24 mouse cellular contexts compared by ENCODE assay signal in genomic region chr19:53696655-53697054, GRCm38 (mm10). TPM values are rescaled to one million over a fixed set of nuclear protein-coding genes. Genes with fewer than 3 reads are reported as not detected.
DNase-seq lines count a peak whose midpoint lies in the region; ATAC-seq and TF ChIP-seq lines count a peak whose summit lies in the region.
"Had no signal": no experiment of that assay in that cellular context is flagged by ENCODE, and none has a peak within 500 bp of the region (broad histone marks: within the 10 kb centered on the region; RNA-seq: fewer than 3 reads in every experiment).

No protein-coding gene starts in this region.

- H3K4me3 ChIP-seq in heart, embryonic 13.5 days = no peak overlapping the region
- no peak overlapping the region for H3K4me3 ChIP-seq in stomach, embryonic 15.5 days (replicated peaks)
- no peak overlapping the region for H3K4me3 ChIP-seq in stomach, postnatal 0 days (ENCODE audit: low read depth, low read length)
- H3K4me3 ChIP-seq: forebrain, embryonic 10.5 days; forebrain, embryonic 15.5 days; liver, embryonic 15.5 days; midbrain, embryonic 10.5 days; midbrain, embryonic 15.5 days; neural tube, embryonic 15.5 days had no signal

- no peaks in the 10 kb centered on the region for H3K36me3 ChIP-seq in heart, embryonic 13.5 days
- H3K36me3 ChIP-seq in stomach, embryonic 15.5 days = no peaks in the 10 kb centered on the region
- no peaks in the 10 kb centered on the region for H3K36me3 ChIP-seq in stomach, postnatal 0 days (ENCODE audit: control insufficient read depth, insufficient read depth, low read length)
- H3K36me3 ChIP-seq: forebrain, embryonic 10.5 days; forebrain, embryonic 15.5 days; liver, embryonic 15.5 days; midbrain, embryonic 10.5 days; midbrain, embryonic 15.5 days; neural tube, embryonic 15.5 days had no signal

- TF ChIP-seq EP300 in stomach, postnatal 0 days (optimal IDR thresholded peaks at IDR 0.05) = no peak

- TF ChIP-seq CTCF in stomach, postnatal 0 days (IDR thresholded peaks at IDR 0.05; ENCODE audit: low read depth) = no peak

- H3K4me1 ChIP-seq in heart, embryonic 13.5 days = peaks cover 73% of the 10 kb centered on the region
- H3K4me1 ChIP-seq in stomach, embryonic 15.5 days = no peaks in the 10 kb centered on the region
- H3K4me1 ChIP-seq in stomach, postnatal 0 days (replicated peaks; ENCODE audit: control insufficient read depth, insufficient read depth) = no peaks in the 10 kb centered on the region
- H3K4me1 ChIP-seq: liver, embryonic 15.5 days had no signal

- DNase-seq in heart, adult 11 months = peak; percentile 4
- DNase-seq in heart, adult 8-10 months (ENCODE audit: low spot score) = no peak
- DNase-seq in heart, adult 9 months (ENCODE audit: low spot score in 2 of 2) = no peak
- DNase-seq in stomach, postnatal 0 days (ENCODE audit: low spot score) = no peak
- no peak for DNase-seq in frontal cortex, postnatal 25 days (ENCODE audit: low spot score in 2 of 2)
- DNase-seq: adrenal gland, postnatal 14 days; kidney, adult 11 months; layer of hippocampus, adult 9-11 months; lung, postnatal 14 days; retina, postnatal 1 day; right cerebral cortex, postnatal 14 days; thymus, postnatal 14 days had no signal

- peak overlapping the region; percentile 91 for H3K27ac ChIP-seq in heart, embryonic 13.5 days (replicated peaks)
- H3K27ac ChIP-seq in stomach, embryonic 15.5 days = peak overlapping the region; percentile 13; the same call in 1 of the 2 replicates
- no peak overlapping the region for H3K27ac ChIP-seq in stomach, postnatal 0 days (replicated peaks)
- H3K27ac ChIP-seq: forebrain, embryonic 15.5 days; hindbrain, embryonic 14.5 days; liver, embryonic 15.5 days; midbrain, embryonic 15.5 days; neural tube, embryonic 15.5 days had no signal

- H3K9me3 ChIP-seq in heart, embryonic 13.5 days = no peaks in the 10 kb centered on the region
- H3K9me3 ChIP-seq in stomach, embryonic 15.5 days = no peaks in the 10 kb centered on the region
- H3K9me3 ChIP-seq in stomach, postnatal 0 days (ENCODE audit: control insufficient read depth, low read length) = no peaks in the 10 kb centered on the region
- H3K9me3 ChIP-seq: forebrain, embryonic 10.5 days; forebrain, embryonic 15.5 days; liver, embryonic 15.5 days; midbrain, embryonic 10.5 days; midbrain, embryonic 15.5 days; neural tube, embryonic 15.5 days had no signal

- no peaks in the 10 kb centered on the region for H3K27me3 ChIP-seq in heart, embryonic 13.5 days (replicated peaks)
- H3K27me3 ChIP-seq in stomach, embryonic 15.5 days (replicated peaks) = no peaks in the 10 kb centered on the region
- no peaks in the 10 kb centered on the region for H3K27me3 ChIP-seq in stomach, postnatal 0 days (ENCODE audit: control insufficient read depth, insufficient read depth, low read length)
- H3K27me3 ChIP-seq: forebrain, embryonic 15.5 days; liver, embryonic 15.5 days; midbrain, embryonic 15.5 days had no signal

- WGBS in heart, embryonic 13.5 days = 77% methylated on average over 3 of the region's 3 CpGs
- 73% methylated on average over 3 of the region's 3 CpGs for WGBS in stomach, embryonic 15.5 days
- 65% methylated on average over 3 of the region's 3 CpGs for WGBS in stomach, postnatal 0 days

- peak overlapping the region; percentile 71 for H3K9ac ChIP-seq in heart, embryonic 13.5 days
- no peak overlapping the region for H3K9ac ChIP-seq in stomach, embryonic 15.5 days
- H3K9ac ChIP-seq in stomach, postnatal 0 days (ENCODE audit: low read length) = no peak overlapping the region
- H3K9ac ChIP-seq: forebrain, embryonic 15.5 days; hindbrain, embryonic 14.5 days; liver, embryonic 15.5 days; lung, embryonic 14.5 days; midbrain, embryonic 15.5 days; neural tube, embryonic 15.5 days had no signal

- no peak for ATAC-seq in heart, embryonic 13.5 days (ENCODE audit: extremely low read depth, insufficient number of reproducible peaks, low FRiP score, low TSS enrichment)
- no peak for ATAC-seq in stomach, embryonic 15.5 days (ENCODE audit: insufficient read depth, low FRiP score, low read depth)
- no peak for ATAC-seq in stomach, postnatal 0 days (ENCODE audit: low FRiP score, low TSS enrichment)
- ATAC-seq: CD4-positive, CD25-positive, alpha-beta regulatory T cell, adult 4 months; forebrain, embryonic 15.5 days; inflammation-experienced regulatory T-cells, adult 6 months; midbrain, embryonic 15.5 days had no signal

- peak overlapping the region; percentile 65 for H3K4me2 ChIP-seq in heart, embryonic 13.5 days
- H3K4me2 ChIP-seq in stomach, embryonic 15.5 days = no peak overlapping the region
- no peak overlapping the region for H3K4me2 ChIP-seq in stomach, postnatal 0 days (replicated peaks; ENCODE audit: low read depth)
- H3K4me2 ChIP-seq: forebrain, embryonic 15.5 days; hindbrain, embryonic 14.5 days; liver, embryonic 15.5 days; lung, embryonic 14.5 days; midbrain, embryonic 15.5 days; neural tube, embryonic 15.5 days had no signal

RNA-seq across cellular contexts. Expression of gene Rbm20, which starts 19.5 kb away (rescaled TPM):
- 100 to 1,000 TPM; 232 to 257 (median 245) TPM for total RNA-seq in heart, adult 8-10 months (2022)
- 33.1 and 36.3 TPM in 2 replicates for polyA plus RNA-seq in heart, embryonic 13.5 days (2015; fragmentation: Nextera tagmentation; extraction: Ambion mirVana)
- 0.59 and 0.96 TPM in 2 replicates for polyA plus RNA-seq in stomach, embryonic 15.5 days (2015; fragmentation: Nextera tagmentation; extraction: Ambion mirVana)
- polyA plus RNA-seq in stomach, postnatal 0 days (2015; fragmentation: Nextera tagmentation; extraction: Ambion mirVana) = 2.3 and 2.5 TPM in 2 replicates
